Mouse (Mus musculus): ENCODE results near the gene Ap1b1.

Gene Ap1b1

GRCm38 (mm10) chr11:4986695-4987486, at the start of gene Ap1b1:
TSS of gene Ap1b1 (plus strand) at chr11:4986824.
- peak; percentile 83 to 84 for DNase-seq (ENCODE audit: low spot score in 2 of 2)

GRCm38 (mm10) chr11:4946530-4946929, 40.1 kb upstream of the Ap1b1 start:
- DNase-seq (ENCODE audit: low spot score in 2 of 2), result no peak

- no peak for DNase-seq (ENCODE audit: low spot score in 2 of 2)
These were observed 39.4 kb upstream of the Ap1b1 start for GRCm38 (mm10) chr11:4946947-4947812.

GRCm38 (mm10) chr11:4947813-4948174, 38.8 kb upstream of the Ap1b1 start, which contains the start of gene Nefh:
TSS of gene Nefh (minus strand) at chr11:4948064.
- no peak for DNase-seq (ENCODE audit: low spot score in 2 of 2)

- no peak for DNase-seq (ENCODE audit: low spot score in 2 of 2)
These were observed 37.8 kb upstream of the Ap1b1 start for GRCm38 (mm10) chr11:4948792-4949191.

- DNase-seq (ENCODE audit: low spot score in 2 of 2), result no peak
These were observed 37.2 kb upstream of the Ap1b1 start for GRCm38 (mm10) chr11:4949256-4950044.

GRCm38 (mm10) chr11:4953401-4953800, 33.2 kb upstream of the Ap1b1 start:
- DNase-seq (ENCODE audit: low spot score in 2 of 2), result no peak

GRCm38 (mm10) chr11:4953918-4954317, 32.7 kb upstream of the Ap1b1 start:
- no peak for DNase-seq (ENCODE audit: low spot score in 2 of 2)

GRCm38 (mm10) chr11:4963099-4963808, 23.4 kb upstream of the Ap1b1 start:
- no peak for DNase-seq (ENCODE audit: low spot score in 2 of 2)

GRCm38 (mm10) chr11:4966325-4966724, 20.3 kb upstream of the Ap1b1 start:
- no peak for DNase-seq (ENCODE audit: low spot score in 2 of 2)

GRCm38 (mm10) chr11:4966888-4967287, 19.7 kb upstream of the Ap1b1 start:
- DNase-seq (ENCODE audit: low spot score in 2 of 2), result no peak

- DNase-seq (ENCODE audit: low spot score in 2 of 2), result no peak
These were observed 19.1 kb upstream of the Ap1b1 start for GRCm38 (mm10) chr11:4967549-4967948.

- no peak for DNase-seq (ENCODE audit: low spot score in 2 of 2)
These were observed 18.2 kb upstream of the Ap1b1 start for GRCm38 (mm10) chr11:4968376-4968775.

- DNase-seq (ENCODE audit: low spot score in 2 of 2), result peak in 1 of 2 experiments; percentile 44
These were observed 13.4 kb upstream of the Ap1b1 start for GRCm38 (mm10) chr11:4972967-4973870.

- DNase-seq (ENCODE audit: low spot score in 2 of 2), result no peak
These were observed 12.8 kb upstream of the Ap1b1 start for GRCm38 (mm10) chr11:4973871-4974256.

GRCm38 (mm10) chr11:4974376-4975122, 12.1 kb upstream of the Ap1b1 start:
- DNase-seq (ENCODE audit: low spot score in 2 of 2), result no peak

- peak in 1 of 2 experiments; percentile 31 for DNase-seq (ENCODE audit: low spot score in 2 of 2)
These were observed 11.0 kb upstream of the Ap1b1 start for GRCm38 (mm10) chr11:4975623-4976022.

- no peak for DNase-seq (ENCODE audit: low spot score in 2 of 2)
These were observed 3.6 kb upstream of the Ap1b1 start for GRCm38 (mm10) chr11:4983010-4983409.

- no peak for DNase-seq (ENCODE audit: low spot score in 2 of 2)
These were observed 3.1 kb upstream of the Ap1b1 start for GRCm38 (mm10) chr11:4983538-4983937.

- DNase-seq (ENCODE audit: low spot score in 2 of 2), result peak in 1 of 2 experiments; percentile 49
These were observed 2.4 kb upstream of the Ap1b1 start for GRCm38 (mm10) chr11:4984249-4984648.
